Mouse (Mus musculus): ENCODE results near the gene Olfml3. TPM values are rescaled to one million over a fixed set of nuclear protein-coding genes. Genes with fewer than 3 reads are reported as not detected.

Olfml3 gene
- polyA plus RNA-seq, 1 experiment from 2014 or later, result 27.4 TPM

- H3K27me3 ChIP-seq (ENCODE audit: control insufficient read depth, insufficient read depth, low read length), result 0 out of 2 replicates have a peak, but pooled peaks cover 3% of the 10 kb centered on the region
- H3K27ac ChIP-seq (replicated peaks in 1 of 2; ENCODE audit: control insufficient read depth in 1 of 2, insufficient read depth in 1 of 2, low read depth in 2 of 2, low read length in 2 of 2), result no peak overlapping the region
- no peak overlapping the region for H3K4me2 ChIP-seq (ENCODE audit: low read length)
- H3K9me3 ChIP-seq (ENCODE audit: control insufficient read depth, low read length), result no peaks in the 10 kb centered on the region
- no peak overlapping the region for H3K9ac ChIP-seq (ENCODE audit: low read length)
- WGBS, result 40% methylated on average over 6 of the region's 6 CpGs
- H3K36me3 ChIP-seq (ENCODE audit: control insufficient read depth, insufficient read depth, low read length), result no peaks in the 10 kb centered on the region
- H3K4me1 ChIP-seq (ENCODE audit: control insufficient read depth in 2 of 2, insufficient read depth in 2 of 2, low read length in 2 of 2), result peaks cover 0 to 2% of the 10 kb centered on the region in 2 experiments; a peak in 1 of 4 replicates
- no peak for ATAC-seq (ENCODE audit: insufficient number of reproducible peaks, insufficient read depth, low FRiP score, low read depth)
- H3K4me3 ChIP-seq (ENCODE audit: control insufficient read depth in 1 of 2, insufficient read depth in 1 of 2, low read depth in 1 of 2, low read length in 2 of 2), result no peak overlapping the region
Measured at GRCm38 (mm10) chr3:103678811-103679210, 59.0 kb downstream of the Olfml3 start.

GRCm38 (mm10) chr3:103672716-103673115 is 65.1 kb downstream of the Olfml3 start:
- H3K27ac ChIP-seq (replicated peaks in 1 of 2; ENCODE audit: control insufficient read depth in 1 of 2, insufficient read depth in 1 of 2, low read depth in 2 of 2, low read length in 2 of 2), result no peak overlapping the region
- H3K9ac ChIP-seq (ENCODE audit: low read length), result no peak overlapping the region
- no peak overlapping the region for H3K4me3 ChIP-seq (ENCODE audit: control insufficient read depth in 1 of 2, insufficient read depth in 1 of 2, low read depth in 1 of 2, low read length in 2 of 2)
- ATAC-seq (ENCODE audit: insufficient number of reproducible peaks, insufficient read depth, low FRiP score, low read depth), result no peak
- no peaks in the 10 kb centered on the region for H3K36me3 ChIP-seq (ENCODE audit: control insufficient read depth, insufficient read depth, low read length)
- no peaks in the 10 kb centered on the region for H3K27me3 ChIP-seq (ENCODE audit: control insufficient read depth, insufficient read depth, low read length)
- WGBS, result 5% methylated on average over 7 of the region's 7 CpGs
- peaks cover 3 to 7% of the 10 kb centered on the region in 2 experiments; a peak in 2 of 4 replicates for H3K4me1 ChIP-seq (ENCODE audit: control insufficient read depth in 2 of 2, insufficient read depth in 2 of 2, low read length in 2 of 2)
- no peaks in the 10 kb centered on the region for H3K9me3 ChIP-seq (ENCODE audit: control insufficient read depth, low read length)
- H3K4me2 ChIP-seq (ENCODE audit: low read length), result no peak overlapping the region

Other genes with a start within 250 kb of the Olfml3 start
- 0.14 TPM in 1 of 2 replicates, not detected in the other for gene Syt6, start 162.8 kb downstream of the Olfml3 start, polyA plus RNA-seq (2014; fragmentation: Nextera tagmentation; extraction: Ambion mirVana)
- gene Atg4a-ps, start 91.9 kb downstream of the Olfml3 start, polyA plus RNA-seq (2014; fragmentation: Nextera tagmentation; extraction: Ambion mirVana), result not detected in 2 replicates
- gene Gm10964, start 1.4 kb upstream of the Olfml3 start, polyA plus RNA-seq (2014; fragmentation: Nextera tagmentation; extraction: Ambion mirVana), result not detected in 2 replicates
- gene Hipk1, start 53.6 kb upstream of the Olfml3 start, polyA plus RNA-seq (2014; fragmentation: Nextera tagmentation; extraction: Ambion mirVana), result 14.4 and 15.3 TPM in 2 replicates
- gene Dclre1b, start 71.4 kb upstream of the Olfml3 start, polyA plus RNA-seq (2014; fragmentation: Nextera tagmentation; extraction: Ambion mirVana), result 19.8 and 23.6 TPM in 2 replicates
- 16.6 and 18.9 TPM in 2 replicates for gene Ap4b1, start 71.5 kb upstream of the Olfml3 start, polyA plus RNA-seq (2014; fragmentation: Nextera tagmentation; extraction: Ambion mirVana)
- gene Gm43064, start 71.6 kb upstream of the Olfml3 start, polyA plus RNA-seq (2014; fragmentation: Nextera tagmentation; extraction: Ambion mirVana), result 0.39 TPM in 1 of 2 replicates, not detected in the other
- 0.23 and 0.31 TPM in 2 replicates for gene Bcl2l15, start 94.6 kb upstream of the Olfml3 start, polyA plus RNA-seq (2014; fragmentation: Nextera tagmentation; extraction: Ambion mirVana)
- 0.99 and 1.1 TPM in 2 replicates for gene Ptpn22, start 121.8 kb upstream of the Olfml3 start, polyA plus RNA-seq (2014; fragmentation: Nextera tagmentation; extraction: Ambion mirVana)
- 6.8 and 7.0 TPM in 2 replicates for gene Rsbn1, start 176.1 kb upstream of the Olfml3 start, polyA plus RNA-seq (2014; fragmentation: Nextera tagmentation; extraction: Ambion mirVana)
- gene Phtf1, start 230.1 kb upstream of the Olfml3 start, polyA plus RNA-seq (2014; fragmentation: Nextera tagmentation; extraction: Ambion mirVana), result 16.5 and 17.6 TPM in 2 replicates